Mouse (Mus musculus): ENCODE results near the gene Smc4. TPM values are rescaled to one million over a fixed set of nuclear protein-coding genes. Genes with fewer than 3 reads are reported as not detected.
A peak's percentile ranks its signal among the peaks of the same experiment; 100 is the strongest.

The Smc4 gene
- polyA plus RNA-seq, 1 experiment from 2014 or later, result 180 TPM

DNA sequence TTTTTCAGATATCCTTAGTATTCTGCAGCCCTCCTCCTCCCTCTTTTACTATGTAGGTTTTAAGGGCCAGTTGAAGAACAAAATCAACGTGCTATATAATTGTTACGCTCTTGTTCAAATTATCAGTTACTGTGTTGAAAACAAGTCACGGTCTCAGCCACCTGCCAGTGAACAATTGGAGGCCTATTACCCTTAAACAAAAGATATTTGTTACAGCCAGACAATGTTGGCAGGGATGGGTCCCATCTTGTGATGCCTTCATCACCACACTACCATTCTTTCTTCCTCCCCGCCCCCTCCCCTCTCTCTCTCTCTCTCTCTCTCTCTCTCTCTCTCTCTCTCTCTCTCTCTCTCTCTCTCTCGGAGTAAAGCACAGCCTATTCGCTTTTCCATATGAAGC, 44.5 kb downstream of the Smc4 start:
- Histone ChIP-seq H3K4me3 (ENCODE audit: low read depth, low read length) (no peak overlapping the region), H3K27me3 (ENCODE audit: control insufficient read depth, insufficient read depth, low read length) (no peaks in the 10 kb centered on the region), H3K4me1 (ENCODE audit: control insufficient read depth, insufficient read depth, low read length) (peaks cover 3% of the 10 kb centered on the region; the same call in 1 of the 2 replicates), H3K9me3 (replicated peaks; ENCODE audit: control insufficient read depth, low read length) (no peaks in the 10 kb centered on the region), H3K36me3 (ENCODE audit: control insufficient read depth, insufficient read depth, low read length) (no peaks in the 10 kb centered on the region), H3K4me2 (no peak overlapping the region), H3K9ac (ENCODE audit: low read depth, low read length) (no peak overlapping the region), H3K27ac (ENCODE audit: low read depth, low read length) (no peak overlapping the region)
- no peak for ATAC-seq (replicated peaks; ENCODE audit: insufficient number of reproducible peaks, low FRiP score, low TSS enrichment)
- WGBS (ENCODE audit: insufficient replicate concordance), result 83% methylated on average over 6 of the region's 6 CpGs

GRCm38 (mm10) chr3:69051894-69052293, 47.4 kb downstream of the Smc4 start:
- no peaks in the 10 kb centered on the region for H3K9me3 ChIP-seq (replicated peaks; ENCODE audit: control insufficient read depth, low read length)
- no peak overlapping the region for H3K4me2 ChIP-seq
- no peak overlapping the region for H3K9ac ChIP-seq (ENCODE audit: low read depth, low read length)
- WGBS (ENCODE audit: insufficient replicate concordance), result 90% methylated on average over 11 of the region's 11 CpGs
- H3K4me1 ChIP-seq (ENCODE audit: control insufficient read depth, insufficient read depth, low read length), result no peaks in the 10 kb centered on the region; the same call in 1 of the 2 replicates
- no peaks in the 10 kb centered on the region for H3K27me3 ChIP-seq (ENCODE audit: control insufficient read depth, insufficient read depth, low read length)
- H3K36me3 ChIP-seq (ENCODE audit: control insufficient read depth, insufficient read depth, low read length), result no peaks in the 10 kb centered on the region
- H3K4me3 ChIP-seq (ENCODE audit: low read depth, low read length), result no peak overlapping the region
- no peak for ATAC-seq (replicated peaks; ENCODE audit: insufficient number of reproducible peaks, low FRiP score, low TSS enrichment)
- no peak overlapping the region for H3K27ac ChIP-seq (ENCODE audit: low read depth, low read length)

DNA sequence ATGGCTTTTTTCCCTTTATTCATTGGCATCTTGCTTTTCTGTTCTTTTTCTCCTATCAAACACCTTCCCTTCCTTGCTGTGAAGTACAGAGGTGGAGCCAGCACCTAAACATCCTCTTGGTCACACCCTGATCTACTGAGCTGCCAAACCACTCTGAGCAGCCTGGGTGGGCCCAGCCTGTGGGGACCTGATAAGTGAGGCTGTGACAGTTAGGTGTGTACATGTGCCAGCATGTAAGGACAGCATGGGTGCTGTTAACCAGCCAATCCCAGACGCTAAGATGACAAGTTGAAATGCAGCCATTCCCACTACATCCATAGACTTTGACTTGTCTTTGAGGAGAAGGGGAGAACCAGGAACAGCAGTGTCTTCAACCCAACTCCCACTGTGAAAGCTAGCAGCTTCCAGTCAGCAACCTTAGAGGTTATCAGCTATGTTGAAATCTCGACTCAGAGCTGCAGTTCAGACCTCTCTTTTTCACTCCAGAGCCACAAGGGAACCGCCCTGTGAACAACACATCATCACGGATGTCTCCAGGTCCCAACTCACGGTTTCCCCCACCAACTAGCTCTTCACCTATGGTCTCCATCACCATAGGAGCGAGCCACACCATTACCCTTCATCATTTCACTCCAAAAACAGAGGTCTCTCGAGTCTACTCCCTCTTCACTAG, 50.4 kb downstream of the Smc4 start:
- H3K4me3 ChIP-seq (ENCODE audit: low read depth, low read length), result no peak overlapping the region
- H3K27me3 ChIP-seq (ENCODE audit: control insufficient read depth, insufficient read depth, low read length), result no peaks in the 10 kb centered on the region
- peak overlapping the region; percentile 82 for H3K27ac ChIP-seq (ENCODE audit: low read depth, low read length)
- ATAC-seq (replicated peaks; ENCODE audit: insufficient number of reproducible peaks, low FRiP score, low TSS enrichment), result peak; percentile 97
- WGBS (ENCODE audit: insufficient replicate concordance), result 63% methylated on average over 7 of the region's 7 CpGs
- H3K4me1 ChIP-seq (ENCODE audit: control insufficient read depth, insufficient read depth, low read length), result no peaks in the 10 kb centered on the region
- no peaks in the 10 kb centered on the region for H3K36me3 ChIP-seq (ENCODE audit: control insufficient read depth, insufficient read depth, low read length)
- H3K9me3 ChIP-seq (replicated peaks; ENCODE audit: control insufficient read depth, low read length), result no peaks in the 10 kb centered on the region
- peak overlapping the region; percentile 14; the same call in 1 of the 2 replicates for H3K4me2 ChIP-seq
- no peak overlapping the region for H3K9ac ChIP-seq (ENCODE audit: low read depth, low read length)

- Histone ChIP-seq H3K9ac (ENCODE audit: low read depth, low read length) (no peak overlapping the region), H3K4me3 (ENCODE audit: low read depth, low read length) (no peak overlapping the region), H3K27ac (ENCODE audit: low read depth, low read length) (peak overlapping the region; percentile 82), H3K36me3 (ENCODE audit: control insufficient read depth, insufficient read depth, low read length) (no peaks in the 10 kb centered on the region), H3K9me3 (replicated peaks; ENCODE audit: control insufficient read depth, low read length) (no peaks in the 10 kb centered on the region), H3K4me2 (no peak overlapping the region), H3K4me1 (ENCODE audit: control insufficient read depth, insufficient read depth, low read length) (no peaks in the 10 kb centered on the region), H3K27me3 (ENCODE audit: control insufficient read depth, insufficient read depth, low read length) (no peaks in the 10 kb centered on the region)
- ATAC-seq (replicated peaks; ENCODE audit: insufficient number of reproducible peaks, low FRiP score, low TSS enrichment), result no peak
- 90% methylated on average over 3 of the region's 3 CpGs for WGBS (ENCODE audit: insufficient replicate concordance)
Measured at GRCm38 (mm10) chr3:69055871-69056270, 51.3 kb downstream of the Smc4 start.

- Histone ChIP-seq H3K4me3 (ENCODE audit: low read depth, low read length) (no peak overlapping the region), H3K9ac (ENCODE audit: low read depth, low read length) (no peak overlapping the region), H3K4me2 (no peak overlapping the region), H3K4me1 (ENCODE audit: control insufficient read depth, insufficient read depth, low read length) (no peaks in the 10 kb centered on the region), H3K36me3 (ENCODE audit: control insufficient read depth, insufficient read depth, low read length) (no peaks in the 10 kb centered on the region), H3K27me3 (ENCODE audit: control insufficient read depth, insufficient read depth, low read length) (no peaks in the 10 kb centered on the region), H3K27ac (ENCODE audit: low read depth, low read length) (no peak overlapping the region), H3K9me3 (replicated peaks; ENCODE audit: control insufficient read depth, low read length) (no peaks in the 10 kb centered on the region)
- ATAC-seq (replicated peaks; ENCODE audit: insufficient number of reproducible peaks, low FRiP score, low TSS enrichment), result no peak
- WGBS (ENCODE audit: insufficient replicate concordance), result 91% methylated on average over 4 of the region's 4 CpGs
Measured at GRCm38 (mm10) chr3:69060672-69061071, 56.1 kb downstream of the Smc4 start.

- Histone ChIP-seq H3K9ac (ENCODE audit: low read depth, low read length) (no peak overlapping the region), H3K4me2 (no peak overlapping the region), H3K36me3 (ENCODE audit: control insufficient read depth, insufficient read depth, low read length) (no peaks in the 10 kb centered on the region), H3K4me1 (ENCODE audit: control insufficient read depth, insufficient read depth, low read length) (0 out of 2 replicates have a peak, but pooled peaks cover 2% of the 10 kb centered on the region), H3K9me3 (replicated peaks; ENCODE audit: control insufficient read depth, low read length) (no peaks in the 10 kb centered on the region), H3K27ac (ENCODE audit: low read depth, low read length) (no peak overlapping the region), H3K27me3 (ENCODE audit: control insufficient read depth, insufficient read depth, low read length) (no peaks in the 10 kb centered on the region), H3K4me3 (ENCODE audit: low read depth, low read length) (no peak overlapping the region)
- ATAC-seq (replicated peaks; ENCODE audit: insufficient number of reproducible peaks, low FRiP score, low TSS enrichment), result no peak
- 91% methylated on average over 1 of the region's 1 CpGs for WGBS (ENCODE audit: insufficient replicate concordance)
Measured at GRCm38 (mm10) chr3:69062764-69063163, 58.2 kb downstream of the Smc4 start.

DNA sequence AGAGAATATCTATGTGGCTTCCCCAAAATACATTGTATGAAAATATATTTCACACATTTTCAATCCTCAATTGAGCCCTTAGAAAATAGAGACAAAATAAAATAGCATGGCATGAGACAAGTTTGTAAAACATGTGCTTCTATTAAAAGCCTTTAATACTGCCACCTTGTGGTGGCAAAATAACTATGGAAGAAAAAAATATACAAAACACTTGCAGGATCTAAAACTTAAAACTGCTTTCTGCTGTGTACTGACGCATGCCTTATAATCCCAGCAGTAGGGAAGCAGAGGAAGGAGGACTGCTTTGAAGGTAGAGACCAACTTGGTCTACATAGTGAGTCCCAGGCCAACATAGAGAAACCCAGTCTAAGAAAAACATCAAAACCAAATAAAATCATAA, 59.5 kb downstream of the Smc4 start:
- Histone ChIP-seq H3K36me3 (ENCODE audit: control insufficient read depth, insufficient read depth, low read length) (no peaks in the 10 kb centered on the region), H3K9ac (ENCODE audit: low read depth, low read length) (no peak overlapping the region), H3K27ac (ENCODE audit: low read depth, low read length) (no peak overlapping the region), H3K9me3 (replicated peaks; ENCODE audit: control insufficient read depth, low read length) (no peaks in the 10 kb centered on the region), H3K4me2 (no peak overlapping the region), H3K4me3 (ENCODE audit: low read depth, low read length) (no peak overlapping the region), H3K4me1 (ENCODE audit: control insufficient read depth, insufficient read depth, low read length) (0 out of 2 replicates have a peak, but pooled peaks cover 2% of the 10 kb centered on the region), H3K27me3 (ENCODE audit: control insufficient read depth, insufficient read depth, low read length) (no peaks in the 10 kb centered on the region)
- 53% methylated on average over 1 of the region's 1 CpGs for WGBS (ENCODE audit: insufficient replicate concordance)
- no peak for ATAC-seq (replicated peaks; ENCODE audit: insufficient number of reproducible peaks, low FRiP score, low TSS enrichment)

Measured in heart, embryonic 11.5 days (tissue).